Mouse (Mus musculus) naive thymus-derived CD4-positive, alpha-beta T cell, adult 2 months (primary cell): ENCODE results near the gene Grik4.

Experiments used
- DNase-seq: peaks from one replicate; pipeline ENCODE4 v3.0.0-alpha.2; 2011; ENCODE audit warnings: low read depth

The Grik4 gene

DNA sequence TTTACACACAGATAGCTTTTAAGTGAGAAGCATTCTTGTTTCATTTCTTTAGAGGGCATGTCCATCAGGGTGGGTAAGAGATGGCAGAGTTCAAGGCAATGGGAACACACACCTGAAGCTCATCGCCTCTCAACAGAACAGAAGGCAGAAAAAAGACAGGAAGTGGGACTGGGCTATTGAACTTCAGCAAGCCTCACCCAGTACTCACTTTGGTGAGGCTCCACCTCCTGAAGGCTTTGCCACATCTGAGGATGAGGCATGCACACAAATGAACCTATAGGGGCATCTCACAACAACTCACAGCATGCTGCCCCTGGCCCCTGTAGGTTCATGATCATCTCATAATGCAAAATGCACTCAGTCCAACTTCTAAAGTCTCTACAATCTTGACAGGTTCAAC is 456.2 kb downstream of the Grik4 start:
- DNase-seq: peak; percentile 84

DNA sequence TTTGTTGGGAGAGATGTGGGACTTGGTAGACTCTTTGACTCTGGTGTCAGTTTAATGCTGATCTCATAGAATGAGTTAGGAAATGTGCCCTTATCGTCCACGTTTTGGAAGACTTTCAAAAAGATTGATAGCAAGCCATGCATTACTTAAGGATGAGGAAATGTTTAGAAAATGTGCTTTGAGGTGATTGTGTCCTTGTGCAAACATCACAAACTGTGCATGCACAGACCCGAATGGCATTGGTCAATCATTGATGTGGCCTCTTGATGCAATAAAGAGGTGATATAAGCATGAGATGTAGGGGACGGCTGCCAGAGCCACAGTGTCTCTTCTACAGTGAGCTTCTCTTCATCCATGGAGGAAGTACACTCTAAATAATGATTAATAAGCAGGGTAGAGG is 457.4 kb downstream of the Grik4 start:
- DNase-seq: no peak

DNA sequence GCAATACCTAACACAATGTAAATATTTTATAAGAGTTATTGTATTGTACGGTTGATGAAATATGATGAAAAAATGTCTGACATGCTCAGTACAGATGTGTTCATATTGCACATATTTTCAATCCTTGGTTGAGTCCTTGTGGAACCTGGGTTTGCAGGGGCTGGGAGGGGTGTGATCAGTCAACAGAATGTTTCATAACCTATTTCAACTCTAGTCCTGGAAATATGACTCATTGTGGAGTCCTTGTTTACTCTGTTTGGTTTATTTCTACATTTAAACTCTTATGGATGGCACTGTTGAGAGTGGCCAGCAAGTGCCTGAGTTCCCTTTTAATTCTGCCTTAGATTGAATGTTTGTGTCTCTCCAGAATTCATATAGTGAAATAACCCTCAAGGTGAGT is 459.6 kb downstream of the Grik4 start:
- no peak for DNase-seq

DNA sequence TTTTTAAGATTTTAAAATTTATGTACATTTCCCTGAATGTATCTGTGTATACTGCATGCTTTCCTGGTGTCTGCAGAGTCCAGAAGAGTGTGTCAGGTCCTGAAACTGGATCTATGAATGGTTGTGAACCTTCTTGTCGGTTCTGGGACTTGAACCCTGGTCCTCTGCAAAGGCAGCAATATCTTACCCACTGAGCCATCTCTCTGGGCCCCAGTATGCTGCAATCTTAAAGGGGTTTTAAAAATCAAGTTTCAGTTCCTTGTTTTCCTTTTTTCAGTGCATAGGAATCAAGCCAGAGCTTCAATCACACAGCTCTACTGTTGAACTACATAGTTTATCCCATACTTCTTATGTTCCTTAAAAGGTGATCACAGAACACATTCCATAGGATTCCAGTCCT is 461.3 kb downstream of the Grik4 start:
- DNase-seq: no peak

DNA sequence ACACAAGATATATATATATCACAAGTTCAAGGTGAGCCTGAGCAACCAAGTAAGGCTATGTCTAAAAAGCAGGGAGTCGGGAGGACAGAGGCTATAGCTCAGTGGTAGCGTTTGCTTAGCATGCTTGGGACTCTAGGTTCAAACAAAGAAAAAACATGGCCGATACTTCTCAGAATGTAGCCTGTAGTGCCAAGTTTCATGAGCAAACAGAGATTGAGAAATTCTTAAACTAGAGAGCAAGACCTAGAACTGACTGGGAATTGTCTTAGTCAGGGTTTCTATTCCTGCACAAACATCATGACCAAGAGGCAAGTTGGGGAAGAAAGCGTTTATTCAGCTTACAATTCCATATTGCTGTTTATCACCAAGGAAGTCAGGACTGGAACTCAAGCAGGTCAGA is 468.1 kb downstream of the Grik4 start:
- no peak for DNase-seq

DNA sequence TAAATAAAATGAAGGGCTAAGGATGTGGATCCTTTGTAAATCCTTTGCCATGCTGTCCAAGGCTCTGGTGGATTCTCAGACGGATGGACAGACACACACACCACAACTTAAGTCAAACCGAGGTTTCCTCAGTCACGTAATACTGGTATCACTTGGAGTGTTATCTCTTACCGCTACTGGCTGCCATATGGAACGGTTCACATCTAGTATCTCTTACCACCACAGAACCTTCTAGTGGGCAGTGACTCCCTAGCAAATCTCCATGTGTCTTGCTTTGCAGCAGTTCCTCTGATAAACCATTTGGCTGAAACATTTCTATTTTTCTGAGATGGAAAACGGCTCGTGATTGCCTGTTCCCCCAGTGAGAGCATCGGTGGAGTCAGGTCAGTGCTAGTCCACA is 470.0 kb downstream of the Grik4 start:
- DNase-seq: no peak

DNA sequence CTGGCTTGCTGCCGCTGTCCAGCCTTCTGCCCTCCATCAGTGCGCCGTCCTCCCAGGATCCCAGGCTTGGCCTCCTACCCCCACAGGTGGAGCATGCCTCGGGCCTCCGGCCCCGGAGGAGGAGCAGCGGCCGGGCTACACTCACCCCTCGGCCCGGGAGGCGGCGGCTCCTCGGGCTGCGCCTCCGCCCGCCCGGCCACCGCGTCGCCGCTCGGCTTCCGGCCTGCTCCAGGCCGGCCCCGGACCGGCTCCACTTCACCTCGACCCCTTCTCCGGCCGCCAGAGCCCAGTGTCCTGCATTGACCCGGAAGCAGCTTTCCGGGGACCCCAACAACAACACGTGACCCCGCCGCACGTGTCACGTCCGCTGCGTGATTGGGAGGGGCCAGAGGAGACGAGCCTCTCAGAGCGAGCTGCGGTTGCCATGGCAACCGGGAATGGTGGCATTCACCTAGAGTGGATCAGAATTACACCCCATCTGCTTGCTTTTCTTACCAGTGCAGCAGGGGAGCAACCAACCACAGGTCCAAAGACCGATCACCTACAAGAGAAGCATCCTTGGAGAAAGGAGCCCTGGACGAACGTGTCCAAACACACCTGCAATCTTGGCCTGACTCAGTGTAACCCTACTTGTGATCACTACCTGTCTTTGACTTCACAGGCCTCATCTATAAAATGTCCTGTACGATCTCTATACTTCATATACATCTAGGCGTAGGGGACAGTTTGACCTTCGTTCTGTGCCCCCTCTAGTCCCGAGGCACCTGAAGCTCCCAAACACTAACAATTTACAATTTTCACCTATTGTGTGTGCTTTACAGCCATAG is 472.2 kb downstream of the Grik4 start:
- DNase-seq: peak; percentile 94

DNA sequence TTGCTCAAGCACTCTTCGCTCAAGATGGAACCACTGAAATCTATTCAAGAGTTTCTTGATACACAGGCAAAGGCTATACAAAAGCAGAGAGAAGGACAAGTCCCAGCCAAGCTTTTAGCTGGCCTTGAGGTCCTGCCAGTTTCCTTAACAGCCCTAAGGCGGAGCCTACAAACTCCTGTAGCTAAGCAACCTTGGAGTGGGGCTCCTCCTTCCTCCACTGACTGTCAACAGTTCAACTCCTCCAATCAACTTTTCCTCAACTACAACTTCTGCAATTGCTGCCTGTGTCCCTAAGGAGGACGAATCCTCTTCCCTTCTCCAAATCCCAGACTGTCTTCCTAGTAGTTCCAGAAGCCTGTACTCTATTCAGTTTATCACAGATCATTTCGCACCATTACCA is 473.1 kb downstream of the Grik4 start:
- peak; percentile 71 for DNase-seq

DNA sequence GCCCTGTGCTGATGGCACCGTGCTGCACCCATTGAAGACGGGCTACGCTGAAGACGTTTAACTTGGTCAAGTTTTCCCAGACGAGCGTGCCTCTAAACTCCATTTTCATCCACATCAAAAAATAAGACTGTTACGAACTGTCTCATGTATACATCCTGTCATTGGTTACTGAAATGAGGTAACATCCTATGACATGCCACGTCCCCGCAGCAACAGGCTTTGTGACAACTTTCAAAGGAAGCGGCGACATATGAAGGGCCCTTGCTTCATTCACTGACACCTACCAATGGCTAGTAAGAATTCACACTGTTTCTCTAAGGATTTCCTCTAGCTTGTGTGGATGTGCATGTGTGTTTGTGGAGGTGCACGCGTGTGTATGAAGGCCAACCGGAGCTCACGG is 475.0 kb downstream of the Grik4 start:
- DNase-seq: peak; percentile 87

DNA sequence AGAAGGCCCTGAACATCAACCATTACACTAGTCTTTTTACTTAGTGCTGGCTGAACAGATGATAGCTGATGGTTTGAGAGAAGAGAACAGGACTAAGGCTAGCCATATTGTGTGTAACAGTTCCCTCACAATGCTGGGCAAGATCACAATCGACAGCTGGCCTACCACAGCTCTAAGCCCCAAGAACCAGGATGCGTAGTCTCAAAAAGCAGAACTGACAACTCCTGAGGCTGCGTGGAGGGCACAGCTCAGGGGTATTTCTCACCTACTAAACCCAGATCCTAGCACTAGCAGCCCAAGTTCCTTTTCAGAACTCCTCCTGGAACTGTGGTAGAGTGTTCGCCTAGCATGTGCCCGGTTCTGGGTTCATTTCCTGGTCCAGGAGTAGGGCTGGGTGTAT is 475.9 kb downstream of the Grik4 start:
- DNase-seq: peak; percentile 15
